Mouse (Mus musculus) neural tube, embryonic 13.5 days (tissue): ENCODE results near the gene Xbp1. TPM values are rescaled to one million over a fixed set of nuclear protein-coding genes. Genes with fewer than 3 reads are reported as not detected.
"Not testable (repeated sequence)": the region's sequence is repeated elsewhere in the genome, so short reads cannot be mapped to it uniquely, and the experiment has no call there.

ENCODE experiments used
- ATAC-seq: fragments of 200-750 bp; cut with Nextera tagmentation; 2 replicates; pipeline ENCODE4 v1.8.0; 2017; ENCODE audit warnings: low read depth, mild to moderate bottlenecking, moderate TSS enrichment, moderate library complexity
- H3K27ac ChIP-seq: fragments of 300-500 bp; sonication (generic); replicated peaks from 2 replicates; pipeline ENCODE4 v1.5.1; 2015; ENCODE audit warnings: moderate library complexity, mild to moderate bottlenecking, inconsistent platforms
- H3K27me3 ChIP-seq: fragments of 300-500 bp; sonication (generic); 2 replicates; pipeline ENCODE4 v1.6.1; 2015; ENCODE audit warnings: mild to moderate bottlenecking, inconsistent platforms
- H3K36me3 ChIP-seq: fragments of 300-500 bp; sonication (generic); 2 replicates; pipeline ENCODE4 v1.6.1; 2015; ENCODE audit warnings: mild to moderate bottlenecking, inconsistent platforms
- H3K4me1 ChIP-seq: fragments of 300-500 bp; sonication (generic); replicated peaks from 2 replicates; pipeline ENCODE4 v1.6.1; 2015; ENCODE audit warnings: inconsistent platforms
- H3K4me2 ChIP-seq: fragments of 300-500 bp; sonication (generic); 2 replicates; pipeline ENCODE4 v1.6.1; 2015; ENCODE audit warnings: inconsistent platforms, mild to moderate bottlenecking, moderate library complexity
- H3K4me3 ChIP-seq: fragments of 300-500 bp; sonication (generic); 2 replicates; pipeline ENCODE4 v1.5.1; 2015; ENCODE audit warnings: mild to moderate bottlenecking, inconsistent platforms
- H3K9ac ChIP-seq: fragments of 300-500 bp; sonication (generic); 2 replicates; pipeline ENCODE4 v1.6.1; 2015; ENCODE audit warnings: moderate library complexity, mild to moderate bottlenecking, inconsistent platforms
- H3K9me3 ChIP-seq: fragments of 300-500 bp; sonication (generic); 2 replicates; pipeline ENCODE4 v1.6.1; 2016; ENCODE audit warnings: inconsistent platforms
- WGBS: fragments of 180-500 bp; shearing (Covaris S2); methylation state at CpG from one replicate; pipeline ENCODE4 v1.1.7; 2015; 5-methylcytosine and 5-hydroxymethylcytosine counted together
- polyA plus RNA-seq: library from polyadenylated mRNA; unstranded; fragments of >200 nt; fragmentation: Nextera tagmentation; extraction: Ambion mirVana; gene quantifications from 2 replicates; pipeline ENCODE4 v1.2.1, GENCODE M21; 2015

The Xbp1 gene
- polyA plus RNA-seq, 1 experiment from 2014 or later, result 136 TPM

- H3K4me1 ChIP-seq, result peaks cover 32% of the 10 kb centered on the region
- peaks cover 43% of the 10 kb centered on the region for H3K36me3 ChIP-seq
- H3K9ac ChIP-seq, result peak overlapping the region; percentile 98
- WGBS, result under 1% methylated on average over 34 of the region's 34 CpGs
- H3K4me3 ChIP-seq, result peak overlapping the region; percentile 98
- peak overlapping the region; percentile 60 for H3K4me2 ChIP-seq
- no peaks in the 10 kb centered on the region for H3K9me3 ChIP-seq
- peak; percentile 13 for ATAC-seq
- no peaks in the 10 kb centered on the region for H3K27me3 ChIP-seq
- H3K27ac ChIP-seq, result peak overlapping the region; percentile 94
Measured at GRCm38 (mm10) chr11:5521516-5522291, 1.2 kb downstream of the Xbp1 start.

DNA sequence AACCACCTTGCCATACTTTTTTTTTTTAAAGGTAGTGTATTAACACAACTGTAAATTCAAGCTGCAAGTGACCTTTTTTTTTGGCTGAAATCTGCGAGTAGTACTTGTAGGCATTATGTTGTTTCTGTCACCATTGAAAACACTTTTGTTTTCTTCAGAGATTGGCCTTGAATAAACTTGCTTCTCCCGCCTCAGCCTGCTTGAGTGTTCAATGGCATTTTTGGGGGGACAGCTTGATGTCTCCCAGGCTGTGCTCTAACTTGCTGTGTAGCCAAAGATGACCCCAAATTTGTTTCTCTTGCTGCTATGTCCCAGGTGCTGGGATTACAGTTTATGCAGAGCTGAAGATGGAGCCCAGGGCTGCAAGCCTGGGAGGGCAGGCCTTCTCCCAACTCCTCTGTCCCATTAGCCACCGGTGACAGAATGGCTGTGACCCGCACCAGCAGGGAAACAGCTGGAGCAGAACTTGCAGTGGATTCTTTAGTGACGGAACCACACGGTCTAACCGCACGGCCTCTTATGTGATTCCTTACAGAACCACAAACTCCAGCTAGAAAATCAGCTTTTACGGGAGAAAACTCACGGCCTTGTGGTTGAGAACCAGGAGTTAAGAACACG is 2.4 kb downstream of the Xbp1 start:
- peaks cover 54% of the 10 kb centered on the region for H3K36me3 ChIP-seq
- H3K4me3 ChIP-seq, result peak overlapping the region; percentile 1; the same call in 1 of the 2 replicates
- peak overlapping the region; percentile 60 for H3K4me2 ChIP-seq
- ATAC-seq, result no peak
- no peak overlapping the region for H3K27ac ChIP-seq
- no peaks in the 10 kb centered on the region for H3K27me3 ChIP-seq
- no peaks in the 10 kb centered on the region for H3K9me3 ChIP-seq
- peaks cover 32% of the 10 kb centered on the region for H3K4me1 ChIP-seq
- WGBS, result 96% methylated on average over 11 of the region's 11 CpGs
- peak overlapping the region; percentile 98 for H3K9ac ChIP-seq

DNA sequence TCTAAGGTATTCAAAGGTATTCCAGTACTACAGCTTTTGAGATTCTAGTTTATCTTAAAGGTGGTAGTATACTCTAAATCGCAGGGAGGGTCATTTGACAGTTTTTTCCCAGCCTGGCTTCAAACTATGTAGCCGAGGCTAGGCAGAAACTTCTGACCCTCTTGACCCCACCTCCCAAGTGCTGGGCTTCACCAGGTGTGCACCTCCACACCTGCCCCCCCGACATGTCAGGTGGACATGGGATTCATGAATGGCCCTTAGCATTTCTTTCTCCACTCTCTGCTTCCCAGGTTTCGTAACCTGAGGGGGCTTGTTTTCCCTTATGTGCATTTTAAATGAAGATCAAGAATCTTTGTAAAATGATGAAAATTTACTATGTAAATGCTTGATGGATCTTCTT is 5.0 kb downstream of the Xbp1 start:
- Histone ChIP-seq H3K27me3 (no peaks in the 10 kb centered on the region), H3K9me3 (no peaks in the 10 kb centered on the region), H3K4me1 (peaks cover 26% of the 10 kb centered on the region), H3K36me3 (peaks cover 78% of the 10 kb centered on the region), H3K27ac (no peak overlapping the region), H3K4me2 (no peak overlapping the region), H3K4me3 (no peak overlapping the region), H3K9ac (no peak overlapping the region)
- ATAC-seq, result no peak
- 92% methylated on average over 4 of the region's 4 CpGs for WGBS

GRCm38 (mm10) chr11:5526573-5527439 is 6.3 kb downstream of the Xbp1 start:
- H3K27me3 ChIP-seq, result no peaks in the 10 kb centered on the region
- H3K27ac ChIP-seq, result no peak overlapping the region
- H3K9ac ChIP-seq, result no peak overlapping the region
- peaks cover 92% of the 10 kb centered on the region for H3K36me3 ChIP-seq
- no peak overlapping the region for H3K4me2 ChIP-seq
- ATAC-seq, result no peak
- H3K4me3 ChIP-seq, result no peak overlapping the region
- H3K4me1 ChIP-seq, result peaks cover 25% of the 10 kb centered on the region
- no peaks in the 10 kb centered on the region for H3K9me3 ChIP-seq
- WGBS, result 92% methylated on average over 7 of the region's 7 CpGs

DNA sequence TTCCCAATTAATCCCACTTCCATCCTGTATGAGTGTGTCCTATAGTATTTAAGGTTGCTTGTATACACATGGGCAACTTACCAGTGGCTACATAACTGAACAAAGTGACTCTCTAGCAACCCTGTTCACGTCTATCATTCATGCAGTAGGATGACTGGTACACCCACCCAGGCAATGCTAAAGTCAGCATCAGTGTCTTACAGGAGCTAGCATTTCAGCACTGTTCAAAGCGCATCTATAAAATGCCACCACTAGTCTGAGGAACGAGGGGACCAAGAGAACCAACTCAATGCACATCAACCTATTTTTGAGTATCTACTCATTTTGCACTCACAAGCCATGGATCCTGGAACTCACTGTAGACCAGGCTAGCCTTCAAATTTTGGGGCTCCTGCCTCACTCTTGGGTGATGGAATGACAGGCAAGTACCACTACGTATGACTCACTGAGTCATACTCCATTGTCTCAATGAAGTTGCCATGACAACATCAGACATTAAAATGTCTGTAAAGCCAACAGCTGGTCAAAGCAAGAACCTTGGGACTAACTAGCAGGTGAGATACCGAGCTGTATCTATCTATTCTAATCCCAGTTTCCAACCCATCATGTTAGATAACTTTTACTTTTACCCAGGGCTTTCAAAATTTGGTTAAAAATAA is 7.5 kb downstream of the Xbp1 start:
- ATAC-seq, result no peak
- Histone ChIP-seq H3K4me2 (no peak overlapping the region), H3K27me3 (no peaks in the 10 kb centered on the region), H3K4me1 (peaks cover 14% of the 10 kb centered on the region), H3K9ac (no peak overlapping the region), H3K4me3 (no peak overlapping the region), H3K9me3 (no peaks in the 10 kb centered on the region), H3K27ac (no peak overlapping the region), H3K36me3 (peaks cover 98% of the 10 kb centered on the region)
- WGBS, result 85% methylated on average over 5 of the region's 5 CpGs

GRCm38 (mm10) chr11:5528841-5529240 is 8.4 kb downstream of the Xbp1 start:
- H3K4me2 ChIP-seq, result no peak overlapping the region
- H3K4me3 ChIP-seq, result no peak overlapping the region
- WGBS, result 70% methylated on average over 5 of the region's 5 CpGs
- H3K4me1 ChIP-seq, result peaks cover 5% of the 10 kb centered on the region; the same call in 1 of the 2 replicates
- H3K36me3 ChIP-seq, result peaks cover 98% of the 10 kb centered on the region
- no peaks in the 10 kb centered on the region for H3K27me3 ChIP-seq
- H3K27ac ChIP-seq, result no peak overlapping the region
- no peak overlapping the region for H3K9ac ChIP-seq
- no peaks in the 10 kb centered on the region for H3K9me3 ChIP-seq
- ATAC-seq, result no peak

DNA sequence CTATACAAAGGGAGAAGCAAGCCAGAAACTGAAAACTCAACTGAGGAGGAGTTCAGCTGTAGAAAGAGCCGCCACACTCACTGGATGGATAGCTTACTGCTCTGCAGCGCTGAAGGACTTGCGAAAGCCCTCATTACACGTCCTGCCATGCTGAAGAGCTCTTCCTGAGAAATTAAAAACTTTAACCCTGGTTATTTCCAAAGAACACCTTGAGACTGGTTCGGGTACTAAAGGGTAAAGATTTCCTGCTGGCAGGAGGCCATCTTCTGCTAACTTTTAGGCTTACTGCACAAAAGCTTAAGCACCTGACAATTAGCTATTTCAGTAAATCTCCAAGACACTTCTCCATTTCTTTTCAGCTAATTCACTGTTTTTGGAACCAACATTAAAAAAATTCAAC is 9.7 kb downstream of the Xbp1 start:
- Histone ChIP-seq H3K4me2 (no peak overlapping the region), H3K9ac (no peak overlapping the region)
- 79% methylated on average over 5 of the region's 5 CpGs for WGBS

DNA sequence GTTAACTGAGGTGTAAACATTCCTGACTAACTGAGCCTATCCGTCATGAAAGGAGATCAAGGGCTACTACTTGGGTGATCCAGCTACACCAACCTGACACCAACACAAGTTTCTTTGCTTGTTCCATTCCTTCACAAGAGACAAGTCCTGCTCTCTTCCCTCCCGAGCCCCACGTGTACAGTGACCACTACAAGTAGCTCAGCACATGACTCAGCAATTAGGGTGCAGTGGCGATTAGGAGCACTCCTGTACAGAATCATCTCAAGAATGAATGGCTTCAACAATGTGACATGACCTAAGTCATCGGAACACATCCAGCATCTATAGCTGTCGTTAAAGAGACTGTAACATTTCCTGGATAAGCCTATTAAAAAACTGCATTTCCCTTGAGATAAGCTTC is 10.3 kb downstream of the Xbp1 start:
- no peaks in the 10 kb centered on the region for H3K4me1 ChIP-seq
- H3K4me2 ChIP-seq, result no peak overlapping the region
- 79% methylated on average over 6 of the region's 6 CpGs for WGBS
- no peaks in the 10 kb centered on the region for H3K27me3 ChIP-seq
- H3K4me3 ChIP-seq, result no peak overlapping the region
- H3K9ac ChIP-seq, result no peak overlapping the region
- no peak overlapping the region for H3K27ac ChIP-seq
- peaks cover 94% of the 10 kb centered on the region for H3K36me3 ChIP-seq
- H3K9me3 ChIP-seq, result no peaks in the 10 kb centered on the region
- no peak for ATAC-seq

More for the DNA sequence above, 9.7 kb downstream of the Xbp1 start:
- no peak overlapping the region for H3K27ac ChIP-seq
- peaks cover 98% of the 10 kb centered on the region for H3K36me3 ChIP-seq
- no peaks in the 10 kb centered on the region for H3K4me1 ChIP-seq
- H3K27me3 ChIP-seq, result no peaks in the 10 kb centered on the region
- no peak overlapping the region for H3K4me3 ChIP-seq
- no peaks in the 10 kb centered on the region for H3K9me3 ChIP-seq
- no peak for ATAC-seq

DNA sequence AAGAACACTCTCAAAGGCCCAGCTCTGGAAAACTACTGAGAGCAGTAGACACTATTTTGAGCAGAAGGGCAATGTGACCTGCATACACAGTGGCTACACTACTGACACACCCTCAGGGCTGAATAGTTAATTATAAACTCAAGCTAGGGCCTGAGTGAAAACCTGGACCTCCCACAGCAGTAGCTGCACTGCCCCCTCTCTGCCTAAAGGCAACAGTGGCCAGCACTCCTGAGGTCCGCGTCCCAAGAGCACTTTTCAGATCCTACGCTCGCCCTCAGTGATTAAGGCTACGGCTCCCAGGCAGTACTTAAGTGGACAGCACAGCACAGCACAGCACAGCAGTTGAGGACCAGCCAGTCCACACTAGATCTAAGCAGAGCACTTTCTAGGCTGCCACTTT is 12.6 kb downstream of the Xbp1 start:
- Histone ChIP-seq H3K9me3 (no peaks in the 10 kb centered on the region), H3K4me2 (no peak overlapping the region), H3K27ac (no peak overlapping the region), H3K36me3 (peaks cover 79% of the 10 kb centered on the region), H3K9ac (no peak overlapping the region), H3K27me3 (no peaks in the 10 kb centered on the region), H3K4me1 (0 out of 2 replicates have a peak, but pooled peaks cover 2% of the 10 kb centered on the region), H3K4me3 (no peak overlapping the region)
- no peak for ATAC-seq
- whole genome bisulfite sequencing, result 77% methylated on average over 5 of the region's 5 CpGs

GRCm38 (mm10) chr11:5537454-5537853 is 17.0 kb downstream of the Xbp1 start:
- not testable (repeated sequence) for H3K4me2 ChIP-seq, H3K27ac ChIP-seq, H3K9me3 ChIP-seq, H3K4me3 ChIP-seq, H3K27me3 ChIP-seq, ATAC-seq, H3K9ac ChIP-seq
- peaks cover 51% of the 10 kb centered on the region for H3K36me3 ChIP-seq
- peaks cover 31% of the 10 kb centered on the region for H3K4me1 ChIP-seq
- 92% methylated on average over 3 of the region's 4 CpGs for WGBS

- Histone ChIP-seq H3K9ac (peak overlapping the region; percentile 90), H3K4me1 (peaks cover 31% of the 10 kb centered on the region), H3K4me3 (peak overlapping the region; percentile 84), H3K36me3 (peaks cover 22% of the 10 kb centered on the region), H3K27ac (no peak overlapping the region), H3K27me3 (no peaks in the 10 kb centered on the region), H3K9me3 (no peaks in the 10 kb centered on the region), H3K4me2 (peak overlapping the region; percentile 82)
- no peak for ATAC-seq
- 74% methylated on average over 4 of the region's 4 CpGs for WGBS
Measured at GRCm38 (mm10) chr11:5540331-5540730, 19.9 kb downstream of the Xbp1 start.
